Mouse (Mus musculus) spleen, adult 10 weeks (tissue): ENCODE measurements around the gene Enox2. TPM values are rescaled to one million over a fixed set of nuclear protein-coding genes. Genes with fewer than 3 reads are reported as not detected.

Source experiments
- polyA plus RNA-seq: library from polyadenylated mRNA; stranded (reverse); fragments of 350-450 nt; fragmentation: Illumina TruSeq; extraction: RNeasy Lipid Tissue Mini Kit (QIAGEN cat#74804); gene quantifications from one replicate; pipeline ENCODE4 v1.2.3, GENCODE M21; 2015; ENCODE audit warnings: low replicate concordance; ENCODE audit not compliant: insufficient read depth

The Enox2 gene
- 22.3 TPM for polyA plus RNA-seq

GRCm38 (mm10) chrX:49287700-49288563 lies at the start of gene Enox2:
Enox2 (minus strand) TSS chrX:49288259.

Other genes with a start within 250 kb of the Enox2 start
- not detected for gene Arhgap36, start 175.7 kb upstream of the Enox2 start, polyA plus RNA-seq